Mouse (Mus musculus): ENCODE measurements at regions not wholly inside any gene's neighbourhood (a gene's known extent, or its start where the extent isn't known, plus 50 kb on each side); places are given as distances from the start of the nearest gene placed in this dataset.

DNA sequence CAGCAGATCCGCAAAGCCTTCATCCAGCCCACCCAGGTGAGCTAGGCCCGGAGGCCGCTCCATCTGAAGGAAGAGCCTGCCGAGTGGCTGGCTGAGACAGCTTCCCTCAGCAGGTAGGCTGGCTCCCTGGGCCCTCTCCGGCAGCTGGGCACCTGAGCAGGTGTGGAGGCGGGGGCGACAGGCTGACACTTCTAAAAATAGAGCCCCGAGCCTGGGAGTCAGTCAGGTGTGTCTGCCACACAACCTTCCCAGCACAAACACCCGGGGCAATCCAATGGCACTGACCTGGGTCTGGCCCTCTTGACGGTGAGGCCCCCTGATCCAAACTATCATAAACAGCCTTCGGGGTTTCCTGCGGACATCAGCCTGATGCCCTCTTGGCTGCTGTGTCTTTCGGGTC is 58.5 kb downstream of the Zfp36l2 start:
- DNase-seq, result no peak

DNA sequence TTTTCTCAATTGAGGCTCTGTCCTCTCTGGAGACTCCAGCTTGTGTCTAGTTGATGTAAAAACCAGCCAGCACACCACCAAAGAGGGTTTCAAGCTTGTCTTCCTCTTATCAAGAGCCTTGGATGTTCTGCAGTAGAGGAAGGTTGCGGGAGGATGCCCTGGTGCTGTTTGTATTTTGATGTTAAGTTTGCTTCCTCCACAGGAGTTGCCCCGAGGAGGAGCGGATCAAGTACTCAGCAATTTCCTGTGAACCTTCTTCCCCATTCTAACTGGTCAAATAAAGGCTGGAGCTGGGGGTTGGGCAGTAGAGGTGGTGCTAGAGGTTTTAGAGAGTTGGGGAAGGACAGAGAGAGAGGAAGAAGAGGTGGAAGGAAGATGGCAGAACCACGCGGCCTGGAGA is 59.5 kb downstream of the Zfp36l2 start:
- no peak for DNase-seq

DNA sequence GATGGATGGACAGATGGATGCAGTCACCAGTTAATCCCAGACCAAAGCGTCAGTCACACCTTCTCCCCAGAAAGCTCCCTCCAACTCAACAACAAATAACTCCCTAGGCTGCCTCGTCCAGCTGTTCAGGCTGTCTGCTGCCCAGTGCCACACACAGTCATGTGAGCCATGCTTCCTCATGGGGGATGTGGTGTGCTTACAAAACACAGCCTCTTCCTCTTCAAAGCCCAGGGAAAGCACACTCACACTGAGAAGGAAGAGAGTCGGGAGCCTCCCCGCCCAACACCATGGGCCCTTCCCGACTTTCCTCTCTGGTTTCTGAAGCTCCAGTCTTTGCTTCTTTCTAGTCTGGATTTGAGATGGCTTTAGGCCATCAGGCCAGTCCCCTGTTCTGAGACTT is 61.6 kb downstream of the Zfp36l2 start:
- peak; percentile 59 for DNase-seq

DNA sequence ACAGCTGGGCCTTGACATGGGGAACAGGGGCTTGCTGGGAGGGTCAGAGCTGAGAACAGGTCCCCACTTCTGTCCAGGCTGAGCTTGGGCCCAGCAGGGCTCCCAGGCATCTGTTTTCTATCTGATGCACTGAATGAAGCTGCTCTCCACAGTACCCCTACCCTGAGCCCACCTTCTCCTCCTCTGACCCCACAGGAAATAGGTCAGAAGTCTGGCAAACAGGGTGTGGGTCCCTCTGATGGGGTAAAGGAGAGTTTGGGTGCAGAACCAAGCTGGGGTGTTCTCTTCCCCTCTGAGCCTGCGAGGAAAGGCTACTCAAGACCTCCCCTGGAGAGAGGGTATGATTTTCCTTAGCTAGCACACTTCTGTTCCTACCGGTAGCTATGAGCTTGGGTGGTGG is 64.6 kb downstream of the Zfp36l2 start:
- DNase-seq, result no peak

DNA sequence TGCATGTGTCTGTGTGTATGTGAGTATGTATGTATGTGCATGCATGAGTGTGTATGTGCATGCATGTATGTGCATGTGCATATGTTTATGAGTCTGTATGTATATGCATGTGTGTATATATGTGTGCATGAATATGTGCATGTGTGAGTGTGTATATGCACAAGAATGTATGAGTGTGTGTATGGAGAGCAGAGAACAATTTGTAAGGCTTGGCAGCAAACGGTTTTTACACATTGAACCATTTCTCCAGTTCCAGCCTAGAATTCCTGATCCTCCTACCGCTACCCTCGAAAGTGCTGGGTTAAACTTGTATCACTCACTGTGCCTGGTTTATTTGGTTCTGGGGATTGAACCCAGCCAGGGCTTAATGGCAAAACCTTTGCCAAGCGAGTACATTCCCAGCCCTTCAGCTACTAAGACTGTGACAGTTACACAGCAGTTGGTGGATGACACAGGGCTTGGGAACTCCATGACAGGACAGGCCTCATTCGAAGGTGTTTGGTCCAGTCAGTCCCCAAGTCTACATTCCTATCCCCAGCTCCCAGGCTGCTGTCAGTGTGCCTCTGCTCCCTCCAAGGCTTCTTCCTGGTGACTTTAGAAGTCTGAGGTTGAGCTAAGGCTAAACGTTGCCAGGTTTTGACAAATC is 65.1 kb downstream of the Zfp36l2 start:
- DNase-seq, result no peak

DNA sequence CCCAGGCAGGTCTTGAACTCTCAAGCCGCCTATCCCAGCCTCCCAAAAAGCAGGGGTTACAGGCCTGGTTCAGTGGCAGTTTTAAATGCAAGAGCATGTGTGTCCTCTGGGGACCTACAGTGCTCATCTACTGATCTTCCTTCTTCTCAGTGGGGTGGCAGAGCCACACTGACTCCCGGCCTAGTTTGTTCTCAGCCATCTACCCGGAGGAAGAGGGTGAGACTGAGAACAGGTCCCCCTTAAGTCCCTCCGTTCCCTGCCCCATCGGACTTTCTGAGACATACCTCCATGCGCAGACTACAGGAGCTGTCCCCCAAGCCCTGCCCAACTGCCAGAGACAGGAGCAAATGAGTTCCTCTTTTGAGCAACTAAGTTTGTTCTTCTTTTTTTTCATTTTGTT is 66.5 kb downstream of the Zfp36l2 start:
- DNase-seq, result no peak

DNA sequence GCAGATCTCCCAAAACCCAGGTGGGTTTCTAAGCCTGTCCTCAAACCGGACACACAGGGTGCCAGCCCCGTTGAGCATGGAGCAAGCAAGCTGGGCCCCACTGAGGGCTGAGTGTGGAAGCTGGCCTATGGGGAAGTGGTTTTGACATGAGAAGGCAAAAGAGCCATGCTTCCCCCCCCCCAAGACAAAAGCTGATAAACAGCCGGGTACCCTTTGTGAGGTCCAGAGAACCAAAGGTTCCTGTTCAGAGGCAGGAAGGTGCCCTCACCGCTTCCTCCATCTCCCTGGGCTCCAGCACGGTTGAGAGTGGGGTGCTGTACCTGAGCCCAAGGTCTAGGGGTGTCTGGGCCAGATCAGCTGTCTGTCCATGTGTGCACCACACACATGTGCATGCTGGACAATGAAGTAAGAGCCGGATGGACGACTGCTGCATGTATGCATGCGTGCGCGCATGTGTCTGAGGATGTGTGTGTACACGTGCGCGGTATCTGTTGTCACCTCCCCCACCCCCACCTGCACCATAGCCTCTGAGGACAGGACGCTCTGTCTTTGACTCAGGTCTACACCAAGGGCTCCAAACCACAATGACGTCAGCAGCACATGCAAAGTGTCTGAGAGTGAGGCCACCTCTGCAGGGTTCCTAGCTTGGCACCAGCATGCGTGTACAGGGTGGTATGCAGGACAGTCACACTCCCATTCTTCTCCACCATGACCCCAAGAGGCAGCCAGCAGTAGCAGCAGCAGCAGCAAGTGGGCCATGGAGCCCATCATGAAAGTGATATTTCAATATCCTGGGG is 68.3 kb downstream of the Zfp36l2 start:
- no peak for DNase-seq

DNA sequence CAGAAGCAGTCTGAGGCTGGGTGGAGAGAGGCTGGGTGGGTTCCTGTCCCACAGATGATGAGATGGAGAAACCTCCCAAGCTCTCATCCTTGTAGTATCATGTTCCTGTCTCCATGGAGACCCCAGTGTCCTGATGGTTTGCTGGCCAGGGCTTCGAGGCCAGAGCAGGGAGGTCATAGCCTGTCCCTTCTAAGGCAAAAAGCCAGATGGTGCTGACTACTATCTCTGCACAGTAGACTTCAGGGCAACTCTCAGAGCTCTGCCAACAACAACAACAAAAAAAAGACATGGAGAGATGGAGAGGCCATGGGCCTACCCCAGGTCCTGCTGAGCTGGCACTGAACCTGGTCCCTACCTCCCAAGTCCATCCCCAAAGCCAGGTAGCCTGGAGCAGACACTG is 69.0 kb downstream of the Zfp36l2 start:
- no peak for DNase-seq

DNA sequence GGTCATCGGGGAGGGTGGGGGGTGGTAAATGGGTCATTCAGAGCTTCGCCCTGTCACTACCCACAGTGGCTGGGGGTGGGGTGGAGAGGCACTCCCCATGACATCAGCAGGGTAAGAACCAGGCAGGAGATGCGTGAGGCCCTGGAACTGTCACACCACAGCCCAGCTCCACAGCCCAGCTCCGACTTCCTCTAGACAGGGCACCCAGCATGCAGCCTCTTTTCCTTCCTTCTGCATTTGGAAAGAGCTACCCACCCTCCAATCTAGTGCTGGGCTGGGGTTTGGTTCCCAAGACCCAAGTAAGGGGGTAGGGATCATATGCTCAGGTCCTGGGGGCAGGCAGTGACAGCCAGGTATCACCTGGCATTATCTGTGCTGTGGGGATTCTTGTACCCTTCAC is 69.5 kb downstream of the Zfp36l2 start:
- no peak for DNase-seq

DNA sequence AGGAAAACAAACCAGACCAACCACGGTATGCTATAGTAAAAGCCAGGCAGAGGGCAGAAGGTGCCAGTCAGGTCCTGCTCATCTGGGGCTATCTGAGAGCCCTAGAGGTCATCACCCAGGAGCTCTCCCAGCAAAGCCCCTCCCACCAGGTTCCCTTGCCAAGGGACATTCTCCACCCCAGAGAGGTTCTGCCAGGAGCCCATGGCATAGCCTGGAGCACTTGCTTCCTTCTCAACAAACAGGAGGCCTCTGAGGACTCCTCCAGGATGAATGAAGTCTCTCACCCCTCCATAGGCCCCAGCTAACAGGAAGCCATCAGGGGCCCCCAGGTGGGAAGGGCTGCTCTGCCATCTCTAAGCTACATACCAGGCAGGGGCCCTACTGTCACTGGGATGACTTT is 70.0 kb downstream of the Zfp36l2 start:
- DNase-seq, result peak; percentile 53

DNA sequence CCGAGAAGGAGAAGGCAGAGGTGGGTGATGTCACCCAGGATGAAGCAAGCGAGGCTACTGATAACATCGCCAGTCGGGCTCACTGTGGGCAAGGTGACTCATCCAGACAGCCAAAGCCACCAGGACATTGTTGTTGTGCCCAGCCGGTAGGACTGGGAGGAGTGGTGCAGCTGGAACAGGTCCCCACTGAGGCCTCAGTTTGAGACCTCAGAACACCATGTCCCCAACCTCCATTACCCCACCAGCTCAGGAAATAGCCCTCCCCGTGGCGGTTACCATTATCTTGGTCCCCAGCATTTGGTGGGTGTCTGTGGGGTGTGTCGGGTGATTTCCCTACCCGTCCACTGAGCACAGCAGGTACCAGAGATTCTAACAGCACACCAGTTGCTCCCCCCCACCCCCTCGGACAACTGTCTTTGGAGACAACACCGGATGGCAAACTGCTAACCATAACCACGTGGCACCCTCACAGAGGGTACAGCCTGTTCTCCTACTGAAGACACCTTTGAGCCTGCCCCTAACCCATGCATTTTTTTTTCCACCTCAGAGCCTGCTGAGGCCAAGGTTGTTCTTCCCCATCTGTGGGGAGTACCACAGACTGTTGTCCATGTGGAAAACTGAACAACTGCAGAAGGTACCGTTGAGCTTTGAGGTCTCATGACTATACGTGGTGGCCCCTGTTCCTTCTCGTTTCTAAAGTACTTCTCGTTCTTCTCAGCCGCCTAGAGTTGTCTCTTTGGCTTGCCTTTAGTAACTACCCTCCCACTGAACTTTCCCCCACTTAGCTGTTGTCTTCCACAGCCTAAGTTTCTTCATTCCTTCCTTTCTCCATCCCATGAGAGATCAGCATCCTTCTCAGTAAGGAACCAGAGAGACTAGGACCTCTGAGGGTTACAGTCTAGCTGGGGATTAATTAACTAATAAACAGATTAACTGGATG is 71.1 kb downstream of the Zfp36l2 start:
- DNase-seq, result no peak

DNA sequence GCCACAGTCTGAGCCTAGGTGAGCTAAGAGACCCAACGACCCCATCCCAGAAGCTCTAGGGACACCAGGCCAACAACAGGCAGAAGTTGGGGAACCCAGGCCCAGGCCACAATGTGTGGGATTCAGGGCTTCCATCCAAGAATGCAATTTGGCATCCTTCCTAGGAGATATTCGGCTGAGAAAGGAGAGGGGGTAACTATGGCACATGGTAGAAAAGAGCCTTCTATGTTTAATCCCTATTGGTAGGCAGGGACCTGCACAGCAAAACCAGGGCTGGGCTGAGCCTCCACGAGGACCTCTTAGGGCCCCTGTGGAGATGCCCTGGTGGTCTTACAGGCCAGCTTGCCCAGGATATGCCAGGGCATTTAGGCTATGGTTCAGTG is 71.8 kb downstream of the Zfp36l2 start:
- no peak for DNase-seq

DNA sequence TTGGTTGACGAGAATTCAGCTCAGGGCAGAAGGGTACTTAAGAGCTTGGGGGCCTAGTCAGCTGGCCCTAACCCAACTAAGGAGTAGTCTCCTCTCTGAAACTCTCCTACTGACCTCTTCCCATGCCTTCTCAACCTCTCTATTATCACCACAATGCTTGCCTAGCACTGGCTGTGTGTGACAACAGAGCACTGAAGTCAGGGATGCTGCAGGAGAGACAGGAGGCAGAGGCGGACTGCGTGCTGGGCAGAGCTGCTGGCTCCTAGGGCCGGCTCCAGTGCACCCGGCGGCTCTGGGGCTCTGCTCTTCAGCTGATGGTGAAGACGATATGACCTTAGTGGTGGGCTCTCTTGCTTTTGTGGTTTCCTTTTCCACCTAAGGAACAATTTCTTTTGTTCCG is 72.6 kb downstream of the Zfp36l2 start:
- DNase-seq, result no peak

DNA sequence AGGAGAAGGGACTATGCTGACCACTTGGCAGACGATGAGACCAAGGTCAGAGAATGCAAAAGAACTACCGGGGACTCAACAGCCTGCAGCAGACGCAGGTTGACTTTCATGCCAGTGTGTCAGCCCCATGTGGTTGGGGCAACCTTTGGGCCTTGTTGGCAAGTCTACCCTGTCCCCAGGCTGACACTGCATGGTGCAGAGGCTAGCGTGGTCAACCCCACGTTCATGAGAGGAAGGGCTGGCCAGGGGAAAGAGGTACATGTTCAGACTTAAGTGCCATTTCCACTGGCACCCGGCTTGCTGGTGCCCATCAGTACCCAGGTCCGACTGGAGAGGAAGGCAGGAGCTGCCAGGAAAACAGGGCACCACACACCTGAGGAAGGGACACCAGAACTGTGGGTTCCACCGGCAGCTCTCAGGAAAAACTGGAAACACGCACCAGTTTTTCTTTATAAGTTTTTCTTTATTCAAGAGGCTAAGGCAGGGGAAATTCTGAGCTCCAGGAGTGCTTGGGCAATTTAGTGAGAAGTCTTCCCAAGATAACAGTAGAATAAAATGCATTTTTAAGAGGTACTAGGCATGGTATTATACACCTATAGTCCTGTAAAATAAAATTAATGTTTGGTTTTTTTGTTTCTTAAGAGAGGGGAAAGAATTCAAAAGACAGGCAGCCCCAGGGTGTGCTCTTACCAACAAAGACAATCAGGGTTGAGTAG is 73.3 kb downstream of the Zfp36l2 start:
- DNase-seq, result no peak

DNA sequence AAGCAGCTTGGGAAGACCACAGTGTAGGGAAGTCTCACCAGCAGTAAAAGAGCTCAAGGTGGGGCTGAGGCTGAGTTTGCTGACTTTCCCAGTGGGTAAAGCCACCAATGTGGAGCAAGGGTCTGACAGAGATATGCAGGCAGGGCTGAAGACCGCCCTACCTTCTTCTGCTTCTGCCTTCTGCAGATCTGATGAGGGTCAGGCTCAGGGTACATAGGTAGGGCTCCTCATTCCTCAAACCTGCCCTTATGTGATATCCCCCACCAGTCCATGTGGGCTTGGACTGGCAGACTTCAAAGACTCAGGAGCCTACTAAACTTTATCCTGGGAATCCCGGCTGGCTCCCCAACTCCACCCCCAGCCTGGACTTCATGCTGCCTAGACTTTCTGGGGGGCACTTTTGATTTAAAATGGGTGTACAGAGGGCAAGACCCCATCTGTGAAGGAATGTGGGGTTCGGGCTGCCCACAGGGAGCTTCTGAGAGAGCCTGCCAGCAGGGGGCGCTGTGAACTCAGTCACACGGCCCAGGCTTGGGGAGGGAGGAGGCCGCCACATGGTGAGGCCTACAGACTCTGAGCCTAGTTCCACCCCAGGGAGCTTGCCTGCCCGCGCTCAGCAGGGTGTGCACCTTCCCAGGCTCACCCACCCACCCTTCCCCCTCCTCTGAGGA is 74.0 kb downstream of the Zfp36l2 start:
- peak; percentile 93 for DNase-seq

DNA sequence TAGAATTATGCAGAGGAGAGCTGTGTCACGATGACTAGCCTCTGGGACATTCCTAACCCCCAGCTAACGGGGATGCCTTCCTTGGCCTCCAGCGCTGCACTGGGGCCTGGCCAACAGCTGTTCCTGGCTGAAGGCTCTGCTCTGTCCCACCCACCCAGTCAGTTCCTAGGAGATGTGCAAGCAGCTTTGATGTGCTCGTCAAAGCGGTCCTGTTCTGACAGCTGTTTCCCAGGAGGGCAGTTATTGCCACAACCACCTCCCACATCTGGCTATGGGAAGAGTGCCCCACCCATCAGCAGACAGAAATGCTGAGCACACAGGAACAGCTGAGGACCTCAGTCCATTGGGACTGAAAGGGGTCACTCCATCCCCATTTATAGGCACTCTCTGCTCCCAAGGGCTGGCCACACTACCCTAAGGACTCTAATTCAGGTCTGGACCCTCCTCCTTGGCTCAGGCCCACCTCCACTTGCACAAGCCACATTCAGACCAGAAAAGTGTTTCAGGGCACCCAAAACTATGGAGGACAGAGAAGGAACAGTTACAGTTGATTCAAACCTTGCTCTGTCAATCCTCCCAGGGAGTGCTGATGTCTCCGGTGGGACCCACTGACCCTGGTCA is 75.2 kb downstream of the Zfp36l2 start:
- DNase-seq, result peak; percentile 80

DNA sequence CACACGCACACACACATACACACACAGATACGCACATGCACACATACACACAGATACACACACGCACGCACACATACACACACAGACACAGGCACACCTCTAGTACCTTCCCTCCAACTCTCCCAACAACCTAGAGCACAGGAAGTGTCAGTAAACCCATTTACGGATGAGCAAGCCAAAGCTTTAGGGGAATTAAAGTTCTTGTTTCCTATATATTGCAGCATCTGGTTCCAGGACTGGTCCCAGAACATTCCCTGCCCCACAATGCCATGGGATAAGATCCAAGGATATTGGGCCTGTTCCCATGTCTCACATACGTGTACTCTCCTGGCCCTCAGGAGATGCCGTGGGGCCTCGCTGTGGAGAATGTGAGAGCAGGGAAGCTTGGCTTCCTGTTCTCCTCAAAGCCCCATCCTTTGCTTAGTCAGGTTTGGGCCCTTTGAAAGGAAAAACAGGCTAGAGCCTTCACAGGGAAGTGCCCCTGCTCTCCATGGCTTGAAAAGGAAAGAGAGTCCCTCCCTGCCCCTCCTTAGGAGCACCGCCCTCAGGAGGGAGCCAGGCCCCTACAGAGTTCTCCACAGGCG is 75.9 kb downstream of the Zfp36l2 start:
- no peak for DNase-seq

DNA sequence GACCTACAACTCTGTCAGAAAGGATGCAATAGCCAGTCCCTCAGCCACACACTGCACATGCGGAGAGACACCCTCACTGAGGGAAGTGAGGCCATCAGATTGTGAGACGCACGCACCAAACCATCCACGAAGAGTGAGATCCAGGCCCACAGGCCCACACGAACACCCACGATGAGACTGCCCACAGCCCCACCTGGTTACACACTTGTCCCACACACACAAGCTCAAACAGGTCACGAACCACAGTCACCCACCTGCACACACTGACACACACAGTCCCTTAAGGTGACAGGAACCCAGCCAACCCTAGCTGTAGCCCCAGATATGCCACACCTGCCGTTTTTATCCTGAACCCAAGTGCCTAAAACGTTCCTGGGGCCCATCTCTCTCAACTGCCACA is 76.8 kb downstream of the Zfp36l2 start:
- no peak for DNase-seq

DNA sequence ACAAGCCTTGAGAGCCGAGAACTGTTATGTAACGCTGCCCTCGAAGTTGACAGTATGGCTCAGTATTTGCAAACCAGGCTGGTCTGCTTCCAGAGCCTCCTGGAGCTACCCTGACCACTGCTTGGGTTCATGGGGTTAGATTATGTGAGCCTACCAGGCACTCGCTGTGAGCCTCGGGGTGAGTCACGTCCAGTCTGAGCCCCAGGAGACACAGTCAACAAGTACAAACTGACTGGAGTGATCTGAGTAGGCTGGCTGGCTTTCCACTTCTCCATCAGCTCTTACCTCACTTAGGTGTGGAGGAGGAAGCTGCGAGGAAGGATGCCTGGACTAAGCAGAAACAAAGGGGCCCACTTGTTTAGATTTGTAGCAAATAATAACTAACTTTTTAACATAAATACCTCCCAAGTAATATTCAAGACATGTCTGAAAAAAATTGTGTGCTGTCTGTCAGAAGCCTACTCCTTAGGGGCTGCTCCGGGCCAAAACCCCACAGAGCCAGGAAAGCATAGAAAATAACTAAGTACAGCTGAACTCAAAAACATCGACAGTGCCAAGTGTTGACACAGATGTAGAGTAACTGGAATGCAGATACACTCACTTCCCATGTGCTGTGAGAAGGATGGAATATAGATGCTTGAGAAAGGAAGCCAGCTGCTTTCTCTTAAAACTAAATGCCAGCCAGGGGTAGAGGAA is 77.6 kb downstream of the Zfp36l2 start:
- no peak for DNase-seq

DNA sequence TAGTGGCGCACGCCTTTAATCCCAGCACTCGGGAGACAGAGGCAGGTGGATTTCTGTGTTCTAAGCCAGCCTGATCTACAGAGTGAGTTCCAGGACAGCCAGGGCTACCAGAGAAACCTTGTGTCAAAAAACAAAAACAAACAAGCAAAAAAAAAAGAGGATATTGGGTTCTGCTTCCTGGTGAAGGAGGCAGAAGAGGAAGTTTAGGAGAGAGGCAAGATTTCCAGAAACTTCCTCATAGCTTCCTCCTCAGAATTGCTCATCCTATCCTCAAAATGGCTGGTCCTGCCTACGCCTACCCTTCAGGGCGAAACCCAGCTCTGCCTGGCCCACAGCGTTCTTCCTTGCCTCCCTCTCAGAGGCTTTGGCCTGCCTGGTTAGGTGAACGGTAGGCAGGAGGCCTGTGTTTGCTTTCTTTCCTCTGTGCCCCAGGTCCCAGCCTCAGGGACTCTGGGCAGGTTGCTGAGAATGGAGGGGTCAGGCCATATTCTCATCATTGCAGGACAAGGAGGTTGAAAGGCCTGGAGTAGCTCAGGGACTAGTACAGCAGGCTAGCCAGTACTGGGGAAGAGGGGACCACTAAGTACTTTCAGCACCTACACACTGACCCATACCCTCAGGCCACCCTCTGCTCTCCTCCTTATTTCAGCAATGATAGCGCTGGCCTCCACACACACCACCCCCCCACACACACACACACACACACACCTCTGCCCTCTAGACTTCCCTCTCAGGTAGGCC is 79.6 kb downstream of the Zfp36l2 start:
- no peak for DNase-seq

Measured in lung, postnatal 10 days (tissue).